8 mouse cellular contexts compared by ENCODE assay signal in the genomic region with DNA sequence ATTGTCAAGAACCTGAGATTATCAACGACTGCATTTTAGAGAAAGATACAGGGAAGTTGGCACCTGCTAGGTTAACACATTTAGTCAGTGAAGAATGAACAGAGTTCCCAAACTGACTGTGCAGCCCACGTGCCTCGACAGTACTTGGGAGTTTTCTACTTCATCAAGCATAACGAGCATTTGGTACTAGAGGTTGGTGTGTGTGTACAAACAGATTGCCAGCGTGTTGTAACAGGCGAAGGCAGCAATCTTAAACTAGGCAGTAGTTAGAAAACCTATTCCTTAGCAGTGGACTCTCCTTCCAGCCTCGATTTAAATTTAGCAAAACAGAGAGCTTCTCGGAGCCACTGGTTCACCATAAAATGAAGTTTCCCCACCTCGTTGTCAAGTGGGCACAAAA. TPM values are rescaled to one million over a fixed set of nuclear protein-coding genes. Genes with fewer than 3 reads are reported as not detected.
DNase-seq lines count a peak whose midpoint lies in the region; ATAC-seq lines count a peak whose summit lies in the region.

No protein-coding gene starts in this region.

- peak overlapping the region; percentile 70 for H3K4me3 ChIP-seq in hindbrain, embryonic 11.5 days (ENCODE audit: low read depth, low read length)
- H3K4me3 ChIP-seq in limb, embryonic 11.5 days (ENCODE audit: low read depth, low read length) = peak overlapping the region; percentile 46
- peak overlapping the region; percentile 69 for H3K4me3 ChIP-seq in neural tube, embryonic 13.5 days

- no peaks in the 10 kb centered on the region for H3K9me3 ChIP-seq in hindbrain, embryonic 11.5 days (ENCODE audit: control insufficient read depth, low read length)
- no peaks in the 10 kb centered on the region for H3K9me3 ChIP-seq in limb, embryonic 11.5 days (ENCODE audit: control insufficient read depth, low read length)
- H3K9me3 ChIP-seq in neural tube, embryonic 13.5 days = no peaks in the 10 kb centered on the region

- 48% methylated on average over 9 of the region's 9 CpGs for WGBS in hindbrain, embryonic 11.5 days
- 50% methylated on average over 9 of the region's 9 CpGs for WGBS in limb, embryonic 11.5 days
- 25% methylated on average over 9 of the region's 9 CpGs for WGBS in neural tube, embryonic 13.5 days

- H3K9ac ChIP-seq in hindbrain, embryonic 11.5 days (ENCODE audit: low read depth, low read length) = peak overlapping the region; percentile 96
- H3K9ac ChIP-seq in limb, embryonic 11.5 days (ENCODE audit: low read length) = peak overlapping the region; percentile 85
- H3K9ac ChIP-seq in neural tube, embryonic 13.5 days = peak overlapping the region; percentile 80

- no peaks in the 10 kb centered on the region for H3K36me3 ChIP-seq in hindbrain, embryonic 11.5 days (ENCODE audit: control insufficient read depth, insufficient read depth, low read length)
- no peaks in the 10 kb centered on the region; the same call in 1 of the 2 replicates for H3K36me3 ChIP-seq in limb, embryonic 11.5 days (ENCODE audit: control insufficient read depth, insufficient read depth, low read length)
- 0 out of 2 replicates have a peak, but pooled peaks cover 3% of the 10 kb centered on the region for H3K36me3 ChIP-seq in neural tube, embryonic 13.5 days

- H3K4me1 ChIP-seq in hindbrain, embryonic 11.5 days (replicated peaks; ENCODE audit: control insufficient read depth, insufficient read depth, low read length) = no peaks in the 10 kb centered on the region
- H3K4me1 ChIP-seq in limb, embryonic 11.5 days (ENCODE audit: control insufficient read depth, insufficient read depth, low read length) = no peaks in the 10 kb centered on the region
- H3K4me1 ChIP-seq in neural tube, embryonic 13.5 days (replicated peaks) = peaks cover 17% of the 10 kb centered on the region

- no peaks in the 10 kb centered on the region for H3K27me3 ChIP-seq in hindbrain, embryonic 11.5 days (ENCODE audit: control insufficient read depth, insufficient read depth, low read length)
- no peaks in the 10 kb centered on the region for H3K27me3 ChIP-seq in limb, embryonic 11.5 days (ENCODE audit: control insufficient read depth, insufficient read depth, low read length)
- no peaks in the 10 kb centered on the region for H3K27me3 ChIP-seq in neural tube, embryonic 13.5 days

- no peak for ATAC-seq in hindbrain, embryonic 11.5 days (ENCODE audit: low FRiP score)
- no peak for ATAC-seq in limb, embryonic 11.5 days (ENCODE audit: insufficient number of reproducible peaks, low FRiP score, low TSS enrichment, low read depth)
- no peak for ATAC-seq in neural tube, embryonic 13.5 days (ENCODE audit: low read depth)

- H3K4me2 ChIP-seq in hindbrain, embryonic 11.5 days (replicated peaks; ENCODE audit: low read depth, low read length) = peak overlapping the region; percentile 76
- peak overlapping the region; percentile 81 for H3K4me2 ChIP-seq in limb, embryonic 11.5 days (ENCODE audit: low read depth, severe bottlenecking)
- H3K4me2 ChIP-seq in neural tube, embryonic 13.5 days = peak overlapping the region; percentile 86

- DNase-seq in adrenal gland, postnatal 10 days = peak; percentile 13
- DNase-seq in adrenal gland, postnatal 4 days (ENCODE audit: low spot score in 2 of 2) = no peak
- peak; percentile 6 for DNase-seq in ovary, postnatal 36 days (ENCODE audit: low spot score)
- no peak for DNase-seq in ovary, postnatal 10 days (ENCODE audit: low spot score)
- DNase-seq in hindbrain, embryonic 11.5 days (ENCODE audit: low spot score) = peak; percentile 46
- DNase-seq in limb, embryonic 11.5 days (ENCODE audit: low spot score) = no peak
- no peak for DNase-seq in thymus, adult 18-20 months

- peak overlapping the region; percentile 98 for H3K27ac ChIP-seq in hindbrain, embryonic 11.5 days (ENCODE audit: low read depth, low read length)
- peak overlapping the region; percentile 96 for H3K27ac ChIP-seq in limb, embryonic 11.5 days (replicated peaks; ENCODE audit: low read depth, low read length)
- H3K27ac ChIP-seq in neural tube, embryonic 13.5 days (replicated peaks) = peak overlapping the region; percentile 99

RNA-seq across cellular contexts. Expression of gene Eif4g2, which starts 38.7 kb away (rescaled TPM):
- total RNA-seq in adrenal gland, postnatal 10 days (2021) = 100 to 1,000 TPM; 860 to 869 TPM
- 1,000 to 10,000 TPM; 1,008 to 1,014 TPM for total RNA-seq in adrenal gland, postnatal 4 days (2021)
- 1,716 and 2,020 TPM in 2 replicates for polyA plus RNA-seq in hindbrain, embryonic 11.5 days (2014; fragmentation: Nextera tagmentation; extraction: Ambion mirVana)
- polyA plus RNA-seq in limb, embryonic 11.5 days (2014; fragmentation: Nextera tagmentation; extraction: Ambion mirVana) = 1,587 and 1,677 TPM in 2 replicates
- 1,234 and 1,331 TPM in 2 replicates for polyA plus RNA-seq in neural tube, embryonic 13.5 days (2015; fragmentation: Nextera tagmentation; extraction: Ambion mirVana)

Comparison
In these comparisons a context has a peak if more than half of its experiments do, and no peak if none do; other contexts are left out.
1. DNase-seq: peak in adrenal gland, postnatal 10 days (single experiment), ovary, postnatal 36 days (single experiment) and hindbrain, embryonic 11.5 days (single experiment); none in adrenal gland, postnatal 4 days (0 of 2), ovary, postnatal 10 days (single experiment), limb, embryonic 11.5 days (single experiment) and thymus, adult 18-20 months (0 of 2).
2. Peak in every context shown above with its lines, with median percentiles within 50 percentile points of each other: H3K27ac ChIP-seq, H3K4me2 ChIP-seq, H3K4me3 ChIP-seq and H3K9ac ChIP-seq.